Mouse (Mus musculus) myocyte (in vitro differentiated cells): ENCODE measurements around the gene Atxn2. TPM values are rescaled to one million over a fixed set of nuclear protein-coding genes. Genes with fewer than 3 reads are reported as not detected.

ENCODE experiments used
- H3K27me3 ChIP-seq: one replicate; pipeline ENCODE4 v1.6.1; 2011; ENCODE audit not compliant: control insufficient read depth, insufficient read depth, insufficient read length
- H3K36me3 ChIP-seq: one replicate; pipeline ENCODE4 v1.6.1; 2011; ENCODE audit not compliant: control insufficient read depth, insufficient read depth
- H3K4me2 ChIP-seq: one replicate; pipeline ENCODE4 v1.6.1; 2011; ENCODE audit warnings: low read depth, control low read depth
- H3K4me3 ChIP-seq: one replicate; pipeline ENCODE4 v1.5.1; 2011; ENCODE audit warnings: mild to moderate bottlenecking, control low read depth, moderate library complexity
- H3K79me2 ChIP-seq: one replicate; pipeline ENCODE4 v1.6.1; 2011; ENCODE audit not compliant: control insufficient read depth, insufficient read depth
- H3ac ChIP-seq: one replicate; pipeline ENCODE4 v1.6.1; 2011; ENCODE audit not compliant: control insufficient read depth, insufficient read length
- CEBPB ChIP-seq: IDR thresholded peaks from 2 replicates; pipeline ENCODE4 v1.6.1; 2011; ENCODE audit warnings: mild to moderate bottlenecking, moderate library complexity; ENCODE audit not compliant: poor library complexity, insufficient read depth, severe bottlenecking
- E2F4 ChIP-seq: IDR thresholded peaks from one replicate; pipeline ENCODE4 v1.6.1; 2011; ENCODE audit warnings: mild to moderate bottlenecking, control low read depth, moderate library complexity; ENCODE audit not compliant: insufficient read depth
- MAX ChIP-seq: IDR thresholded peaks from one replicate; pipeline ENCODE4 v1.6.1; 2011; ENCODE audit warnings: low read depth, mild to moderate bottlenecking, control low read depth
- MYOD1 ChIP-seq, 3 experiments: IDR thresholded peaks; one replicate each; pipeline ENCODE4 v1.6.1; 2011; ENCODE audit warnings: control low read depth in 2 of 3, low read depth in 2 of 3, mild to moderate bottlenecking in 2 of 3, moderate library complexity in 1 of 3; ENCODE audit not compliant: insufficient read length in 2 of 3, control insufficient read depth in 1 of 3
- MYOG ChIP-seq, 3 experiments: IDR thresholded peaks; one replicate each; pipeline ENCODE4 v1.6.1; 2011; ENCODE audit warnings: control low read depth in 2 of 3, low read depth in 2 of 3, mild to moderate bottlenecking in 2 of 3; ENCODE audit not compliant: insufficient read length in 2 of 3, control insufficient read depth in 1 of 3, insufficient read depth in 1 of 3
- POLR2A ChIP-seq: IDR thresholded peaks from one replicate; pipeline ENCODE4 v1.6.1; 2011; ENCODE audit warnings: low read depth, mild to moderate bottlenecking, control low read depth, moderate library complexity; ENCODE audit not compliant: insufficient read length
- POLR2AphosphoS2 ChIP-seq: IDR thresholded peaks from one replicate; pipeline ENCODE4 v1.6.1; 2011; ENCODE audit warnings: low read depth, control low read depth; ENCODE audit not compliant: insufficient read length
- REST ChIP-seq: IDR thresholded peaks from one replicate; pipeline ENCODE4 v1.6.1; 2011; ENCODE audit warnings: mild to moderate bottlenecking, control low read depth, moderate library complexity; ENCODE audit not compliant: insufficient read depth, insufficient read length
- SRF ChIP-seq: IDR thresholded peaks from one replicate; pipeline ENCODE4 v1.6.1; 2011; ENCODE audit warnings: low read depth; ENCODE audit not compliant: control insufficient read depth, insufficient read length
- TCF12 ChIP-seq: IDR thresholded peaks from one replicate; pipeline ENCODE4 v1.6.1; 2011; ENCODE audit warnings: mild to moderate bottlenecking, control low read depth; ENCODE audit not compliant: poor library complexity, insufficient read depth, severe bottlenecking
- TCF3 ChIP-seq: IDR thresholded peaks from one replicate; pipeline ENCODE4 v1.6.1; 2011; ENCODE audit warnings: low read depth, control low read depth; ENCODE audit not compliant: insufficient read length
- USF1 ChIP-seq: IDR thresholded peaks from one replicate; pipeline ENCODE4 v1.6.1; 2011; ENCODE audit warnings: low read depth, mild to moderate bottlenecking, control low read depth, moderate library complexity
- polyA plus RNA-seq: library from polyadenylated mRNA; unstranded; fragments of >200 nt; fragmentation: generic; extraction: Trizol; gene quantifications from one replicate; pipeline ENCODE4 v1.2.1, GENCODE M21; 2012; ENCODE audit warnings: missing spikeins

Atxn2 gene
- polyA plus RNA-seq, 1 experiment: 95.3 TPM

DNA sequence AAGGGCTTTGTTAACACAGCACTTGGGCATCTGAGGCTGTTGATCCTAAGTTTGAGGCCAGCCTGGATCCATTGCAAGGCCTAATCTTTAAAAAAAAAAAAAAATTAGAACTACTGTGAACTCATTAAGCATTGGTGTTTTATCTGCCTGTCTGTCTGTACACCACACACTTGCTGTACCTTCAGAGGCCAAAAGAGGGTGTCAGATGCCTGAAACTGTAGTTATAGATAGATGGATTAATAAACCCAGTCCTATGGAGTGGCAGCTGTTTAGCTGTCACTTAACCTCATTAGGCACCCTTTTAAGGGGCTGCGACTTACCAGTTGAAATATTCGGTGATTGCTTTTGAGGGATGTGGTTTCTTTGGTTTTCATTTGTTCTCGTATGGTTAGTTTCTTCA is 84.7 kb downstream of the Atxn2 start:
- no peak overlapping the region for H3K4me3 ChIP-seq
- H3K79me2 ChIP-seq: no peaks in the 10 kb centered on the region
- peaks cover 54% of the 10 kb centered on the region for H3K36me3 ChIP-seq
- H3K27me3 ChIP-seq: no peaks in the 10 kb centered on the region
- H3K4me2 ChIP-seq: no peak overlapping the region
- TF ChIP-seq MYOG (IDR thresholded peaks at IDR 0.05; ENCODE audit: control insufficient read depth in 1 of 3, insufficient read depth in 1 of 3, insufficient read length in 2 of 3, low read depth in 2 of 3) (no peak), CEBPB (no peak), REST (no peak), TCF12 (no peak), SRF (no peak), TCF3 (no peak)
- H3ac ChIP-seq: no peak overlapping the region

DNA sequence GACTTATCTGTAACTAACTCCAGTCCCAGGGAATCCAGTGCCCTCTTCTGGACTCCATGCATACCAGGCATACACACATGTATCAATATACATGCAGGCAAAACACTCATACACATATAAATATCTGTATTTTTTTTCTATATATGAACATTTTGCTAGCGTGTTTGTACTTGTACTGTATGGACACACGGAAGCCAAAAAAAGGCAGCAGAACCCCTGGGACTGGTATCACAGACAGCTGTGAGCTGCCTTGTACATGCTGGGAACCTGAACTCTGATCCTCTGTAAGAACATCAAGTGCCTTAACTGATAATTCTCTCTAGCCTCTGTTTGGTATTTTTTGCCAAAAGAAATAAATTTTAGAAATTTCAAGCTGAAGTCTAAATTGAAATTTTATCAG is 87.3 kb downstream of the Atxn2 start:
- Histone ChIP-seq H3K79me2 (no peaks in the 10 kb centered on the region), H3ac (no peak overlapping the region), H3K4me2 (no peak overlapping the region), H3K36me3 (peaks cover 70% of the 10 kb centered on the region), H3K27me3 (no peaks in the 10 kb centered on the region), H3K4me3 (no peak overlapping the region)
- TF ChIP-seq MAX: no peak
- no peak for TF ChIP-seq POLR2A
- TF ChIP-seq POLR2AphosphoS2: no peak
- TF ChIP-seq MYOG (IDR thresholded peaks at IDR 0.05; ENCODE audit: control insufficient read depth in 1 of 3, insufficient read depth in 1 of 3, insufficient read length in 2 of 3, low read depth in 2 of 3): no peak
- no peak for TF ChIP-seq REST
- no peak for TF ChIP-seq TCF12
- TF ChIP-seq USF1: no peak
- no peak for TF ChIP-seq E2F4
- no peak for TF ChIP-seq SRF
- TF ChIP-seq CEBPB: no peak
- no peak for TF ChIP-seq TCF3

DNA sequence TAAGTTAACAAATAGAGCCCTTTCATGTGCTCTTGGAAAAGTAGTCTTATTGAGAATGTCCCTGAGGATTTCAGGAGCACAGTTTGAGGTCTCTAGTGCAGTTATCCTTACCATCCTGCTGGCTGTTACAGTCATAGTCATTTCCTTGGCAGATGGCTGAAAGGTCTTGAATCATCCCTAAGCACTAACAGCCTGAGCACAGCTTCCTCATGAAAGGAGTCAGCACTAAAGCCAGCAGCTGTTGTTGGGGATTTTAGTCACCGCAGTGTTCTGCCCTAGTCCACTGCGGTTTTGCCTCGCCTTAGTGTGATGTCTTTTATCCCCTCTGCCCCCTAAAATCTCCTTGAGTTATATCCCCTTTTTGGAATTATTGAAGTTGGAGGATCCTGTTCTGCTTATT is 96.0 kb downstream of the Atxn2 start:
- Histone ChIP-seq H3K27me3 (no peaks in the 10 kb centered on the region), H3K79me2 (peaks cover 17% of the 10 kb centered on the region), H3K4me3 (no peak overlapping the region), H3ac (no peak overlapping the region), H3K4me2 (peak overlapping the region; percentile 72), H3K36me3 (peaks cover 27% of the 10 kb centered on the region)
- peak; percentile 44 for TF ChIP-seq TCF3
- TF ChIP-seq CEBPB: no peak
- TF ChIP-seq MYOG (IDR thresholded peaks at IDR 0.05; ENCODE audit: control insufficient read depth in 1 of 3, insufficient read depth in 1 of 3, insufficient read length in 2 of 3, low read depth in 2 of 3): peak; percentile 46 to 97 (median 92)
- no peak for TF ChIP-seq SRF
- TF ChIP-seq USF1: no peak
- TF ChIP-seq POLR2AphosphoS2: no peak
- no peak for TF ChIP-seq POLR2A
- TF ChIP-seq MAX: no peak
- no peak for TF ChIP-seq E2F4
- TF ChIP-seq REST: no peak
- peak; percentile 80 for TF ChIP-seq TCF12
- peak; percentile 94 to 97 (median 95) for TF ChIP-seq MYOD1 (IDR thresholded peaks at IDR 0.05; ENCODE audit: control insufficient read depth in 1 of 3, insufficient read length in 2 of 3, low read depth in 2 of 3)

DNA sequence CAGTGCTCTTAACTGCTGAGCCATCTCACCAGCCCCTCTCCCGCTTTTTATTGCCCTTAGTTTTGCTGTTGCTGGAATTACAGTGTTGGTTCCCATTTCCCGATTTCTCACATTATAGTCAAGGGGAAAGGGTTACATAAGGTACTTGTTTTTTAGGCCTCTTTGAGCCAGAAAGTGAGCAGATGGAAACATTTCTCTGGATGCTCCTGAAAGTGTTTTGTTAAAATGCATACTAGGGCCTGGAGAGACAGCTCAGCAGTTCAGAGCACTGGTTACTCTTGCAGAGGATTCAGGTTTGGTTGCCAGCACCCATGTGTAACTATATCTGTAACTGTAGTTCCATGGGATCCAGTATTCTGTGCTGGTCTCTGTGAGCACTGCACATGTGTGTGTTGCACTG is 97.1 kb downstream of the Atxn2 start:
- Histone ChIP-seq H3K27me3 (no peaks in the 10 kb centered on the region), H3ac (no peak overlapping the region), H3K4me3 (no peak overlapping the region), H3K36me3 (peaks cover 24% of the 10 kb centered on the region), H3K79me2 (peaks cover 17% of the 10 kb centered on the region), H3K4me2 (peak overlapping the region; percentile 72)
- TF ChIP-seq REST (no peak), E2F4 (no peak), POLR2A (no peak), MYOG (IDR thresholded peaks at IDR 0.05; ENCODE audit: control insufficient read depth in 1 of 3, insufficient read depth in 1 of 3, insufficient read length in 2 of 3, low read depth in 2 of 3) (no peak), USF1 (no peak), TCF3 (no peak), SRF (no peak), POLR2AphosphoS2 (no peak), MAX (no peak), MYOD1 (IDR thresholded peaks at IDR 0.05; ENCODE audit: control insufficient read depth in 1 of 3, insufficient read length in 2 of 3, low read depth in 2 of 3) (no peak), TCF12 (no peak), CEBPB (no peak)

DNA sequence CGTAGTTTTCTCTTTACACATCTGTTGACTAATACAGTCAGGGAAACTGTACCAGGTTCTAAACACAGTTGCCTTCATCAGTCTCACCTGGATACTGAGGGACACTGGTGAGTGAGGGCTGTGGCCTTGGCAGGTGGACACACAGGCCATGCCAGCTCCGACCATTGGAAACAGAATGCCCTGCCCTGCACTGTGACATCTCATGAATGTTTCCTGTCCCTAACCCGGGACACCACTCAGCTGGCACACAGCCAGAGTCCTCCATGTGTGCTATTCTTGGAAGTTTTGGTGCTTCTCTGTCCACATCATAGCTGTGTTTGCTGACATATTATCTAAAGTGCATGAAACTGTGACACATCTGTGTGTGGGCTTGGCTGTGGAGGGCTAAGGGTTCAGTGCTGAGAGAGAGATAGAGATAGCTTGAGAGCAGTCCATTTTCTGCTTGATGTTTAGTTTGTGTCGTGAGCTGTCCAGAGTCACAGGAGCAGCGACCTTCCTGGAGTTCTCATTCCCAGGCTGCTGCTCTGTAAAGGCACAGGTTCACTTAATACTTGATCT is 98.6 kb downstream of the Atxn2 start:
- H3ac ChIP-seq: no peak overlapping the region
- peaks cover 17% of the 10 kb centered on the region for H3K79me2 ChIP-seq
- no peaks in the 10 kb centered on the region for H3K27me3 ChIP-seq
- TF ChIP-seq TCF12 (no peak), MYOG (IDR thresholded peaks at IDR 0.05; ENCODE audit: control insufficient read depth in 1 of 3, insufficient read depth in 1 of 3, insufficient read length in 2 of 3, low read depth in 2 of 3) (peak in 1 of 3 experiments; percentile 28), POLR2AphosphoS2 (peak; percentile 62), POLR2A (peak; percentile 22), SRF (no peak), MYOD1 (IDR thresholded peaks at IDR 0.05; ENCODE audit: control insufficient read depth in 1 of 3, insufficient read length in 2 of 3, low read depth in 2 of 3) (peak in 1 of 3 experiments; percentile 24)
- H3K4me2 ChIP-seq: peak overlapping the region; percentile 22
- H3K36me3 ChIP-seq: peaks cover 25% of the 10 kb centered on the region
- H3K4me3 ChIP-seq: no peak overlapping the region
